Mouse (Mus musculus) c-Kit-positive CD71-positive TER-119-positive erythroid progenitor cells, embryonic 14.5 days (primary cell): ENCODE results near the gene Dpp6.

Source experiments
- DNase-seq: peaks from one replicate; pipeline ENCODE4 v3.0.0-alpha.2; 2013; ENCODE audit warnings: low spot score

Dpp6 gene

GRCm38 (mm10) chr5:27291378-27291777 lies 474.4 kb downstream of the Dpp6 start:
- no peak for DNase-seq

GRCm38 (mm10) chr5:27292236-27292635 lies 475.2 kb downstream of the Dpp6 start:
- no peak for DNase-seq

DNA sequence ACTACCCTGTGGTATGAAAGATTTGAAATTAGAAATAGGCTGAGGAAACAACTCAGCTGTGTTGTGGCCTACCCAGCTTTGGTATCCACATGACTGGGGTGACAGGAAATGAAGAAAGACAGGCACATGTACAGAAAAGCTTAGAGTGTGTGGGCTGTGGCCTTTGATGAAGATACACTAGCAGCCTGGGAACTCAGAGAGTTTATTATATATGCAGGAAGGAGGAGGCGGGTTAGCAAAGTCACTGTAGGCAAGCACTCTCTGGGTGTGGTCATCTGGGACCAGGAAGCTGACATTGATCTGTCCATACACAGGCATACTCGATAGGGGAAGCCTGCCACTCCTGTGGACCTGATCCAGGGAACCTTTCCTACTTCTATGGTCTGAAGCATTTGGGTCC lies 487.1 kb downstream of the Dpp6 start:
- DNase-seq, result no peak

DNA sequence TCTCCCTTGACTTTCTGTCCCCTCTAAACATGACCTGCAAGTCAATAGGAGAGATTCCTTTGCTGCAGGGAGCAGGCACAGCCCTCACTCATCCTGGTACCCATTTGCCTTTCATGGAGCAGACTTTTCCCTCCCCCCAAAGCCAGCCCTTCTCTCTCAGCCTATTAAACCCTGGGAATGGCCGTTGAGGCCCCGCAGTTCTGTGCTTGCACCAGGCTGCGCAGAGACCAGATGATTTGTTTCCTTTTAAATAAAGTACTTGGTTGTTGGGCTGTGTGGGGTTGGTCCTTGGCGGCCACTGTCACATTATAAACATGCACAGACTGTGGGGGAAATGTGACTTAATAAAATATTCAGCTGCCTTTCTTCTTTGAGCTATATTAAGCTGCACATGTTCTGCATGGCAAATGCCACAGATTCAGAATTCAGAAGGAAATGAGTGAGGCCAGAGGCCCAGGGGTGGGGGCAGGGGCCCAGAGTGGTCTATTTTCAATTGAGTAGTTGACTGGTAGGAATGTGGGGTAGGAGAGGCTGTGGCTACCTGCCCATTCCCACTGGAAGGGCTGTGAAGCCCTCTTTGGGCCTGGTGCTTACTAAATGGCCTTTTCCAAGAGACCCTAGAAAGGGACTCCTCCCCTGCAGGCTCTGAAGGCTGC lies 489.6 kb downstream of the Dpp6 start:
- DNase-seq, result no peak

DNA sequence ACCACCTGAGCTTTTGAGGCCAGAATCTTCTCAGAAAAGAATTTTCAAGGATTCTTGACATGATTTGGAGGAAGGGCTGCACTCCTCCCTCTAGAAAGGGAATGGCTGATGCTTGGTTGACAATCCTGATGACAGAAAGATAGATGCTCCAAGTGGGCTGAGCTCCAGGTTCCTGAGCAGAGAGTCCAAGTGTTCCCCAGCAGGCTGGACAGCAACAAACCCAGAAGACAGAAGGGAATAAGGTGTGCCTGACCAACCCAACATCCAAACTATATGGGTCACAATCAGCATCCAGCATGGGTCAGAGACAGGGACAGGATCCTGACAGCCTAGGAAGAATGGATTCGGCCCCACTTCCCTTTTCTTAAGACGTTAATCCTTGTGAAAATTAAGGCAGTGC lies 493.2 kb downstream of the Dpp6 start:
- no peak for DNase-seq

DNA sequence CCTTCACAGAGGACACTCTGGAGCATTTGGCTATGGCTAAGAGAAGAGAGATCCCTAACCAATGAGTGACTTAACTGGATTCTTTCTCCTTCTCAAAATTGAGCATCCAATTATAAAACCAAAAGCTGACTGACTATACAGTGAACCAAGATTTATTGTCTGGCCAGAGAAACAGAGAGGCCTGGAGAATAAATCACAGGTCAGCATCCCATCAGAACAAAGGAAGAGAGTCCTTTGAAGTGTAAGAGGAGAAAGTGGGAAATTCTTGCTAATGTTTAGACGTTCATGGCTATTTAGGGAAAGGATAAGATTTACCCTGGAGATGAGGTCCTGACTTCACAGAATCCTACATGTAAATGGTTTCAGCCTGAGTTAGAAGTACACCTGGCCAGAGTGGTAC lies 499.7 kb downstream of the Dpp6 start:
- DNase-seq, result no peak

DNA sequence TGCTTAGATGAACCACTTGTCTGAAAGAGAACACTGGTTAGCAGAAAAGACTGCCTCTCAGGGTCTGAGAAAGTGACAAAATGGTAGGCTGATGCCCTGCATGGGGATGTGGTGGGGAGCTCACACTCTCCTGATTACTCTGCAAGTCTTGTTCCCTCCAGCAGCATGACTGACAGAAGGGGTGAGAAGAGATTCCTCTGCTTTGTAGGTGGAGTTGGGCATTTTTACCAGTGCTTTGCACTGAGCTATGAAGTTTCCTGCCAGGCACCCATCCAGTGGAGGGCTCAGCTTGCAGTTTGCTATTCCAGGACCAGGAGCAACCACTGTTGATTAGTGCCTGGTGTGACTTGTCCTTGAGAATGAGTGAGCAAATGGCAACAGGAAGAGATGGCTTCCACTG lies 500.3 kb downstream of the Dpp6 start:
- DNase-seq, result no peak

DNA sequence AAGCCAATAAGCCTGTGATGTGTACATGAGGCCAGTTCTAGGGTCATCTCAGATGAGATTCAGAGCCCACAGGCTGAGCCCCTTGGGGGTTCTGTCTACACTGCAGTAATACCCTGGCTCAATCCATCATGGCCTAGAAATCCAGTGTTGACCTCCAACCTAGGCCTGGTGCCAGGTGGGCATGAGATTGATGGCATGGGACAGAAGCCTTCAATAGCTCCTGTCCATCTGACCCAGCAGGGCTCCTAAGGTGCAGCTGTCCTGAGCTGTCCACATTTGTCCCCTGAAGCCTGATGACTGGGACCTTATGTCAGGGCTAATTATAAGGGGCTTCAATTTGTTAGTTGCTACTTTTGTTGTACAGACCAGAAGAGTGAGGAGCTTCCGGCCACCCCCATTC lies 500.8 kb downstream of the Dpp6 start:
- no peak for DNase-seq

DNA sequence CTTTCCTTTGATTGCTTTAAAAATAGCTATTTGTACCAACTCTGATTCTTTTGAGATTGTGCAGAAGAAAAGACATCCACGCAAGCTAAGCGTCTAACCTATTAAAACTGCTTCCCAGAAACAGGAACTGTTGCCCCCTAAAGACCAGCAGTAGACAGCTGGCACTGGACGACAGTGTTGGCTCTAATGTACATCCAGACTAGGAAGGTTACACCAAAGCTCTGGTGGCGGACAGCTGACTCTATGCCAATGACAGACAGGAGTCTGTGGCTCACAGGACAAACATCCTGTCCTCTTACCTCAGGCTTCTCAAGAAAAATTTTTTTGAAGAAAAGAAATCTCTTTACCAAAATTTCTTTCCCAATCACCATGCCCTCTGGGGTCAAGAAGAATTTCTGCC lies 502.7 kb downstream of the Dpp6 start:
- no peak for DNase-seq

GRCm38 (mm10) chr5:27322895-27323792 lies 506.1 kb downstream of the Dpp6 start:
- DNase-seq, result no peak

DNA sequence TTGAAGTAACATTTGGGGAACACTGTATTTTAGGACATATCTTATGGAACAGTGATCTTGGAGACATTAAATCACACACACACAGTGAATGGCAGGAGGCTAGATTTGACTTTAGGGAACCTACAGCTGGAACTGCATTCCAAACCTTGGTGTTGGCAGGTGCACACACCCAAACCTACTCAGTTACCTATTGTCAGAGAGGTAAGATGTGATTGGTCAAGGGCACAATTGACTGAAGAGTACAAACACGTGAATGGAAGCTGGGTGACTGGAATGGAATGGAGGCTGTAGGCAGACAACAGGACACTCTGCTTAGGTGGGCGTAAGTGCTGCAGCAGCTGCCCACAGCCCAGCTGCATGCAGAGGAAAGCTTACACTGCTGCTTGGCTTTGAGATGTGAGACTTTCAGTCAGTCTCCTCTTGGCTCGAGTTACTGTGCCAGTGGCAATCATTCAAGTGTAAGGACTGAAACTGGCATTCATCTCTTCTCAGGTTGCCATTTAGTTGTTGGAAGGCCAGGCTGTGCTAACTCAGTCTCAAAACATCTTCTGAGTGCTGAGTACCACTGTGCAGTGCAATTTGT lies 507.4 kb downstream of the Dpp6 start:
- DNase-seq, result no peak

DNA sequence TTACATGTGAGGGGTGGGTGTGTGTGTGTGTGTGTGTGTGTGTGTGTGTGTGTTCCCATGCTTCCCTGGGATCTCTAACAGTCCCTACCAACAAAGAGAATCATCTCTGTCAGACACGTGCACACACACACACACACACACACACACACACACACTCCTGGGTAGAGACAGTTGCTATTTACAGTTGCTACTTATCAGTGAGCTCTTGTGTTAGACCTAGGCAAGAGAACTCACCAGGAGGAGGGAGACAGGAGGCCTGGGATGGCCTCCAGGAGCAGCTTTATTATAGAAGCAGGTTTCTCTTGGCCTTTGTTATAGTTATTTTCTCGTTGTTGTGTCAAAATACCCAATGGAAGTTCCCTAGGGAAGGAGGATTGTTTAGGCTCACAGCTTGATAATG lies 519.7 kb downstream of the Dpp6 start:
- DNase-seq, result no peak

DNA sequence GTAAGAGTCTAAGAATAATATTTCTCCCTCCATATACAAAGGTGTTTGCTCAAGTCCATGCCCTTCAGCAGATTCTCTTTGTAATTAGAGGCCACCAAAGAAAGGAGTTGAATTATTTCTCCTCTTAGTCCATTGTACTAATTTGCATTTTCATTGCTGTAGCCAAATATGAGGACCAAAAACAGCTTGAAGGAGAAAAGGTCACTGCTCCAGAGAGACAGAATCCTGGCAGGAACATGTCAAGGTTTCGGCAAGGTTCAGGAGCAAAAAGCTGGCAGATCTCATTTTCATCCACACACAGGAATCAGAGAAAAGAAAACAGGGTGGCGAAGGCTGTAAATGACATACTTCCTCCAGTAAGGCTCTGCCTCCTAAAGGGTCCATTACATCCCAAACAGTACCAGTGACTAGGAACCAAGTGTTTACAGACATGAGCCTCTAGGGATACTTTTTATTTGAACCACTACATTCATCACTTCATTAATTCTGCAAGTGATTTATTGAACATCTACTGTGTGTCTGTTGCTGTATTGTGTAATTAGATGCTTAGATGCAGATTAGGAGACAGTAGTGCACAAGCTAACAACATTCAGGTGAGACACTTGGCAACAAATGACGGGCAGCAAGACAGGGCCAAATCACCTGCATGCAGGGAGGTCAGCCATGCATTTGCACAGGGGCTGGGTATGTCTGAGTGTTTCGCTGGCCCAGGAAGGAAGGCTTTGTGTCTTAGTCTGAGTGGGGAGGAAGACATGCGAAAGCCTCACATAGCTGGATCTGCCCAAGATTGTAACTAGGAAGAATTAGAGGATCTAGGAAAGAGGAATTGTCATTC lies 522.4 kb downstream of the Dpp6 start:
- DNase-seq, result no peak

- DNase-seq, result no peak
Observed at GRCm38 (mm10) chr5:27342276-27342675, 525.3 kb downstream of the Dpp6 start.

DNA sequence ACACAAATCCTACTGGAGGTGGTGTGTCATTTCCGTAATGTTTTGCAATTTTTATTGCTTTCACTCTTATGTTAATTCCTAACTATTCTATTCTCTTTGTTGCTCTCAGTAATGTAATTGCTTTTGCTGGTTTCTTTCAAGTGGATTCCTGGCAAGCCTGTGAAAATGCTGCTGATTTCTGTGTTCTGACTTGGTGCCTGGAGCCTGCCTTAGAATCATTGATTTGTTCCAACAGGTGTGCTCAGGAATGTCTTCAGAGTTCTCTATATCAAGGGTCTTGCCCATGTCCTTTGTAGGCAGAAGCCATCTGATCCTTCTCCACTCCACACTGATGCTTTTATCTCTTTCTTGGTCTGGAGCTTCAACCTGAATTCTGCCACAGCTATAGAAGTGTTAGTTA lies 526.6 kb downstream of the Dpp6 start:
- DNase-seq, result no peak

GRCm38 (mm10) chr5:27348181-27349095 lies 531.4 kb downstream of the Dpp6 start:
- DNase-seq, result no peak

DNA sequence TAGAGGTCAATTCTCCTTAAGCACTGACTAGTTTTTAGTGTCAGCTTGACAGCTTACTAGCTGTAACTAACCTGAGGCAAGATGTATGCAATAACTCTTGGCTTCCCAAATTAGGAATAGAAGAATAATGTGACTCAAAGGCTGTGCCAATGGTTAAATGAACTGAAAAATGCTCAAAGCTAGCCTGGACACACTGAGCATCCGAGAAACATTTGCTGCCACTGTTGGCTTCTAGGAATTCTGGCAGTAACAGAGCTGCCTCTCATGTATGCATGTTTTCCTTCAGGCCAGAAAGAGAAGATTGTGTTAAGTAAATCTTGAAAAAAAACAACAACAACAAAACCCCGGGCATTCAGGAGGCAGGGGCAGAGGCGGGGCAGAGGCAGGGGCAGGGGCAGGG lies 540.6 kb downstream of the Dpp6 start:
- DNase-seq, result no peak

DNA sequence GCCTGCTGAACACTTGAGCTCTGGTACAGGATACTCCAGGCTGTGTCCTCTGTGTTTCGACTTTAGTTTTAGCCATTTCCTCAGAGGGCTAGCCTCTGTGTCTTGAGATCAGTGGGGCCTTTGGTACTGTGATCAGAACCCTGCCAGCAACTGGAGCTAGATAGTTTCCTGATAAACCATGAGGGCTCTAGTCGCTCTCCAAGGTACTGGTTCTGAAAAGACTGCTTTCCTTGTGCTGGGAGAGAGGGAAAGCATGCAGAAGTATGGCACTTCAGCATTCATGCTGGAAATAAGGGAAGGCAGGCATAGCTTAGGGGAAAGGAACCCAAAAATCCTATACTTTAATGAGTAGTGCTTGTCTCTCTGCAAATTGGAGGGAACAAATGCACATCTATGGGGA lies 548.9 kb downstream of the Dpp6 start:
- no peak for DNase-seq

- no peak for DNase-seq
Observed at GRCm38 (mm10) chr5:27370814-27371213, 553.8 kb downstream of the Dpp6 start.

GRCm38 (mm10) chr5:27373931-27374330 lies 556.9 kb downstream of the Dpp6 start:
- DNase-seq, result no peak

DNA sequence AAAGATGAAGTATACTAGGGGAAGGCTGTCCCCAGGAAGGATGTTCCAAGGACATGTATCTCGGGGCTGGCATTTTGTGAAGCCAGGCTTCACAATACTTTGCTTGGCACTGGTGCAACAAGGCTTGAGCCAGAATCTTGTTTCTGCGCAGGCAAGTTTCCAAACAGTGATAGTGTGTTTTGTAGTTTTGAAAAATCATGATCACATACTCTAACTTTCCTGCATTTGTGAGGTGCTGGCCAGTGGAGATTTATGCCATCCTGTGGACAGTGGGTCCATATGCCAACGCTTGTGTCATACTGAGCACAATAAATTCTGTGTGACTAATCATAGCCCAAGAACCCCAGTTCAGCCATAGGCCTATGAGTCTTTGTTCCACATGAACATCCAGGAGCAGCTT lies 558.8 kb downstream of the Dpp6 start:
- DNase-seq, result no peak
